Comparison of ENCODE assay signal across 8 mouse cellular contexts in genomic region chrX:75084774-75085508, GRCm38 (mm10). TPM values are rescaled to one million over a fixed set of nuclear protein-coding genes. Genes with fewer than 3 reads are reported as not detected.
DNase-seq lines count a peak whose midpoint lies in the region; ATAC-seq and TF ChIP-seq lines count a peak whose summit lies in the region.

Gab3 (minus strand) TSS chrX:75085458.

- TF ChIP-seq CTCF in kidney, adult 2 months (conservative IDR thresholded peaks at IDR 0.05; ENCODE audit: insufficient read depth, insufficient read length, low read depth, low read length), result no peak

- no peak within 1 kb of the TSS for H3K27ac ChIP-seq in embryonic facial prominence, embryonic 12.5 days
- H3K27ac ChIP-seq in kidney, adult 2 months (ENCODE audit: insufficient read depth, low read depth, low read length), result no peak within 1 kb of the TSS
- peak within 1 kb of the TSS; percentile 29; the same call in 1 of the 2 replicates for H3K27ac ChIP-seq in liver, embryonic 13.5 days

- no peak for TF ChIP-seq POLR2A in kidney, adult 2 months (IDR thresholded peaks at IDR 0.05; ENCODE audit: low read depth, low read length)

- no peaks in the 10 kb centered on the region for H3K27me3 ChIP-seq in embryonic facial prominence, embryonic 12.5 days
- H3K27me3 ChIP-seq in kidney, adult 2 months (replicated peaks; ENCODE audit: control insufficient read depth, insufficient read depth, low read length), result no peaks in the 10 kb centered on the region
- H3K27me3 ChIP-seq in liver, embryonic 13.5 days, result no peaks in the 10 kb centered on the region

- H3K4me3 ChIP-seq in embryonic facial prominence, embryonic 12.5 days, result peak within 1 kb of the TSS; percentile 48
- H3K4me3 ChIP-seq in kidney, adult 2 months (ENCODE audit: insufficient read depth, low read depth, low read length), result peak within 1 kb of the TSS; percentile 89
- peak within 1 kb of the TSS; percentile 67 for H3K4me3 ChIP-seq in liver, embryonic 13.5 days (replicated peaks)

- 22% methylated on average over 5 of the region's 17 CpGs for WGBS in embryonic facial prominence, embryonic 12.5 days
- under 1% methylated on average over 5 of the region's 17 CpGs for WGBS in kidney, adult 2 months
- 8% methylated on average over 9 of the region's 17 CpGs for WGBS in liver, embryonic 13.5 days (ENCODE audit: insufficient replicate concordance)

- no peaks in the 10 kb centered on the region for H3K4me1 ChIP-seq in embryonic facial prominence, embryonic 12.5 days
- no peaks in the 10 kb centered on the region for H3K4me1 ChIP-seq in kidney, adult 2 months (ENCODE audit: control insufficient read depth, insufficient read depth, low read length)
- 0 out of 2 replicates have a peak, but pooled peaks cover 5% of the 10 kb centered on the region for H3K4me1 ChIP-seq in liver, embryonic 13.5 days (replicated peaks)

- peak; percentile 83 for DNase-seq in CD4-positive helper T cell, adult 2 months (ENCODE audit: low read depth, low spot score)
- DNase-seq in adrenal gland, postnatal 10 days, result peak; percentile 61
- DNase-seq in heart, adult 8-10 months (ENCODE audit: low spot score), result peak; percentile 31
- DNase-seq in kidney, adult 2 months, result peak; percentile 63
- peak; percentile 50 for DNase-seq in liver, embryonic 13.5 days
- peak; percentile 36 to 54 for DNase-seq in spleen, postnatal 4 days (ENCODE audit: low spot score in 2 of 2)

- H3K9me3 ChIP-seq in embryonic facial prominence, embryonic 12.5 days, result no peaks in the 10 kb centered on the region
- H3K9me3 ChIP-seq in liver, embryonic 13.5 days (replicated peaks), result no peaks in the 10 kb centered on the region

- H3K36me3 ChIP-seq in embryonic facial prominence, embryonic 12.5 days, result no peaks in the 10 kb centered on the region
- no peaks in the 10 kb centered on the region for H3K36me3 ChIP-seq in kidney, adult 2 months (ENCODE audit: control insufficient read depth, insufficient read depth, low read length)
- no peaks in the 10 kb centered on the region for H3K36me3 ChIP-seq in liver, embryonic 13.5 days

- peak within 1 kb of the TSS; percentile 38; the same call in 1 of the 2 replicates for H3K9ac ChIP-seq in embryonic facial prominence, embryonic 12.5 days
- H3K9ac ChIP-seq in liver, embryonic 13.5 days, result peak within 1 kb of the TSS; percentile 72

- H3K4me2 ChIP-seq in embryonic facial prominence, embryonic 12.5 days (replicated peaks), result peak within 1 kb of the TSS; percentile 53
- H3K4me2 ChIP-seq in liver, embryonic 13.5 days, result peak within 1 kb of the TSS; percentile 73

- 0 out of 2 replicates have a peak, but pooled peaks have one; percentile 80 for ATAC-seq in embryonic facial prominence, embryonic 12.5 days (ENCODE audit: insufficient number of reproducible peaks, insufficient read depth, low FRiP score, low TSS enrichment)
- ATAC-seq in liver, embryonic 13.5 days (ENCODE audit: low read depth), result peak; percentile 95
- peak; percentile 93 for ATAC-seq in monocyte, adult 5-6 weeks (replicated peaks; ENCODE audit: insufficient number of reproducible peaks, low FRiP score, low TSS enrichment, poor library complexity, severe bottlenecking)

RNA-seq across cellular contexts. Expression of gene Gab3, which starts in this region (rescaled TPM):
- total RNA-seq in adrenal gland, postnatal 10 days (2021), result 1 to 10 TPM; 1.7 to 2.7 TPM
- 1.5 and 1.7 TPM in 2 replicates for polyA plus RNA-seq in embryonic facial prominence, embryonic 12.5 days (2016; fragmentation: Nextera tagmentation; extraction: Ambion mirVana)
- total RNA-seq in heart, adult 8-10 months (2022), result 1 to 10 TPM; 1.2 to 1.9 (median 1.6) TPM
- polyA plus RNA-seq in kidney, adult 2 months (2012; rRNA removed), result 0.43 and 0.66 TPM in 2 replicates
- 1.2 and 1.3 TPM in 2 replicates for polyA plus RNA-seq in liver, embryonic 13.5 days (2015; fragmentation: Nextera tagmentation; extraction: Ambion mirVana)
- 13.7 to 36.8 TPM (median 15.5 TPM) in 3 replicates for total RNA-seq in monocyte, adult 5-6 weeks (2017)

Comparison
In these comparisons a context has a peak if more than half of its experiments do, and no peak if none do; other contexts are left out.
1. Peak in DNase-seq and H3K4me3 ChIP-seq in kidney, adult 2 months; RNA of the gene not detected or under 1 TPM.
2. DNase-seq: peak in every context shown above with its lines; median percentile 83 in CD4-positive helper T cell, adult 2 months; 63 in kidney, adult 2 months; 61 in adrenal gland, postnatal 10 days; 50 in liver, embryonic 13.5 days; 45 in spleen, postnatal 4 days; 31 in heart, adult 8-10 months.